Mouse (Mus musculus) myocyte (in vitro differentiated cells): ENCODE results near the gene Eml6.

Source experiments
- MAX ChIP-seq: IDR thresholded peaks from one replicate; pipeline ENCODE4 v1.6.1; 2011; ENCODE audit warnings: low read depth, mild to moderate bottlenecking, control low read depth
- POLR2A ChIP-seq: IDR thresholded peaks from one replicate; pipeline ENCODE4 v1.6.1; 2011; ENCODE audit warnings: low read depth, mild to moderate bottlenecking, control low read depth, moderate library complexity; ENCODE audit not compliant: insufficient read length
- POLR2AphosphoS2 ChIP-seq: IDR thresholded peaks from one replicate; pipeline ENCODE4 v1.6.1; 2011; ENCODE audit warnings: low read depth, control low read depth; ENCODE audit not compliant: insufficient read length
- USF1 ChIP-seq: IDR thresholded peaks from one replicate; pipeline ENCODE4 v1.6.1; 2011; ENCODE audit warnings: low read depth, mild to moderate bottlenecking, control low read depth, moderate library complexity

- TF ChIP-seq POLR2A (no peak), POLR2AphosphoS2 (no peak), USF1 (no peak), MAX (no peak)
Observed at GRCm38 (mm10) chr11:29807325-29807724, 218.5 kb downstream of the Eml6 start.
